In genomic region chr13:49242321-49243065, GRCm38 (mm10) we compare ENCODE assay signal across 10 mouse cellular contexts. TPM values are rescaled to one million over a fixed set of nuclear protein-coding genes. Genes with fewer than 3 reads are reported as not detected.
A peak's percentile ranks its signal among the peaks of the same experiment; 100 is the strongest.
DNase-seq lines count a peak whose midpoint lies in the region; ATAC-seq and TF ChIP-seq lines count a peak whose summit lies in the region.
"Had no signal": no experiment of that assay in that cellular context is flagged by ENCODE, and none has a peak within 500 bp of the region (broad histone marks: within the 10 kb centered on the region; RNA-seq: fewer than 3 reads in every experiment).

No protein-coding gene starts in this region.

- H3K4me2 ChIP-seq in hindbrain, embryonic 13.5 days = no peak overlapping the region
- H3K4me2 ChIP-seq in neural tube, embryonic 15.5 days = no peak overlapping the region
- H3K4me2 ChIP-seq: limb, embryonic 15.5 days had no signal

- no peak overlapping the region for H3K9ac ChIP-seq in hindbrain, embryonic 13.5 days
- H3K9ac ChIP-seq in neural tube, embryonic 15.5 days (replicated peaks) = no peak overlapping the region
- H3K9ac ChIP-seq: limb, embryonic 15.5 days had no signal

- H3K27me3 ChIP-seq in hindbrain, embryonic 13.5 days = peaks cover 28% of the 10 kb centered on the region
- peaks cover 18% of the 10 kb centered on the region for H3K27me3 ChIP-seq in neural tube, embryonic 15.5 days (replicated peaks)

- peak; percentile 56 to 67 for DNase-seq in lung, adult 18-20 months
- DNase-seq in lung, adult 2 months = no peak
- peak; percentile 50 to 71 for DNase-seq in monocyte, adult 2 months (ENCODE audit: low read depth in 1 of 2, low spot score in 2 of 2)
- peak; percentile 80 to 87 for DNase-seq in thymus, postnatal 36 days
- DNase-seq in cerebellum, postnatal 25 days = no peak

- H3K9me3 ChIP-seq in hindbrain, embryonic 13.5 days = no peaks in the 10 kb centered on the region
- no peaks in the 10 kb centered on the region for H3K9me3 ChIP-seq in neural tube, embryonic 15.5 days (replicated peaks)
- H3K9me3 ChIP-seq: limb, embryonic 15.5 days had no signal

- TF ChIP-seq CTCF in lung, adult 2 months (IDR thresholded peaks at IDR 0.05; ENCODE audit: insufficient read depth, low read length) = no peak

- H3K36me3 ChIP-seq in hindbrain, embryonic 13.5 days = no peaks in the 10 kb centered on the region
- H3K36me3 ChIP-seq in neural tube, embryonic 15.5 days = no peaks in the 10 kb centered on the region
- H3K36me3 ChIP-seq: limb, embryonic 15.5 days had no signal

- 42% methylated on average over 9 of the region's 9 CpGs for WGBS in lung, adult 2 months
- WGBS in hindbrain, embryonic 13.5 days = 73% methylated on average over 9 of the region's 9 CpGs
- 78% methylated on average over 9 of the region's 9 CpGs for WGBS in neural tube, embryonic 15.5 days

- ATAC-seq in inflammation-experienced regulatory T-cells, adult 6 months = peak; percentile 96
- ATAC-seq in hindbrain, embryonic 13.5 days (ENCODE audit: low FRiP score) = no peak
- no peak for ATAC-seq in neural tube, embryonic 15.5 days (ENCODE audit: low FRiP score)

- no peak overlapping the region for H3K4me3 ChIP-seq in lung, adult 2 months (replicated peaks; ENCODE audit: extremely low read depth, low read depth, low read length)
- no peak overlapping the region for H3K4me3 ChIP-seq in hindbrain, embryonic 13.5 days
- no peak overlapping the region for H3K4me3 ChIP-seq in neural tube, embryonic 15.5 days (replicated peaks)
- H3K4me3 ChIP-seq: heart, adult 2 months; limb, embryonic 15.5 days had no signal

- no peaks in the 10 kb centered on the region for H3K4me1 ChIP-seq in lung, adult 2 months (ENCODE audit: control insufficient read depth, insufficient read depth, low read length)
- peaks cover 2% of the 10 kb centered on the region for H3K4me1 ChIP-seq in hindbrain, embryonic 13.5 days (replicated peaks)
- H3K4me1 ChIP-seq in neural tube, embryonic 15.5 days = peaks cover 3% of the 10 kb centered on the region

- H3K27ac ChIP-seq in hindbrain, embryonic 13.5 days = no peak overlapping the region
- H3K27ac ChIP-seq in neural tube, embryonic 15.5 days (replicated peaks) = no peak overlapping the region
- H3K27ac ChIP-seq: heart, adult 2 months; limb, embryonic 15.5 days had no signal

- no peak for TF ChIP-seq POLR2A in lung, adult 2 months (IDR thresholded peaks at IDR 0.05; ENCODE audit: borderline replicate concordance, extremely low read depth, low read depth, low read length)

RNA-seq across cellular contexts. Expression of gene Susd3, which starts 6.0 kb away (rescaled TPM):
- polyA plus RNA-seq in lung, adult 2 months (2012; rRNA removed) = 7.1 and 7.9 TPM in 2 replicates
- 10 to 100 TPM; 62.0 to 95.1 (median 90.5) TPM for polyA plus RNA-seq in inflammation-experienced regulatory T-cells, adult 6 months (2017; shearing (Covaris generic))
- 0.92 and 1.3 TPM in 2 replicates for polyA plus RNA-seq in hindbrain, embryonic 13.5 days (2015; fragmentation: Nextera tagmentation; extraction: Ambion mirVana)
- 0.95 and 2.1 TPM in 2 replicates for polyA plus RNA-seq in neural tube, embryonic 15.5 days (2015; fragmentation: Nextera tagmentation; extraction: Ambion mirVana)

RNA-seq across cellular contexts. Expression of gene Card19, which starts 26.7 kb away (rescaled TPM):
- polyA plus RNA-seq in lung, adult 2 months (2012; rRNA removed) = 142 and 178 TPM in 2 replicates
- polyA plus RNA-seq in inflammation-experienced regulatory T-cells, adult 6 months (2017; shearing (Covaris generic)) = 10 to 100 TPM; 58.3 to 83.2 (median 61.4) TPM
- 27.2 and 31.3 TPM in 2 replicates for polyA plus RNA-seq in hindbrain, embryonic 13.5 days (2015; fragmentation: Nextera tagmentation; extraction: Ambion mirVana)
- polyA plus RNA-seq in neural tube, embryonic 15.5 days (2015; fragmentation: Nextera tagmentation; extraction: Ambion mirVana) = 44.6 and 45.5 TPM in 2 replicates

RNA-seq across cellular contexts. Expression of gene Ninj1, which starts 55.2 kb away (rescaled TPM):
- 161 and 222 TPM in 2 replicates for polyA plus RNA-seq in lung, adult 2 months (2012; rRNA removed)
- 10 to 100 TPM; 19.6 to 30.9 (median 29.4) TPM for polyA plus RNA-seq in inflammation-experienced regulatory T-cells, adult 6 months (2017; shearing (Covaris generic))
- polyA plus RNA-seq in hindbrain, embryonic 13.5 days (2015; fragmentation: Nextera tagmentation; extraction: Ambion mirVana) = 19.3 and 19.9 TPM in 2 replicates
- polyA plus RNA-seq in neural tube, embryonic 15.5 days (2015; fragmentation: Nextera tagmentation; extraction: Ambion mirVana) = 37.4 and 38.9 TPM in 2 replicates

Comparison
In these comparisons a context has a peak if more than half of its experiments do, and no peak if none do; other contexts are left out.
1. DNase-seq: peak in lung, adult 18-20 months (2 of 2), monocyte, adult 2 months (2 of 2) and thymus, postnatal 36 days (2 of 2); none in lung, adult 2 months (single experiment) and cerebellum, postnatal 25 days (0 of 2).